In the genomic region with DNA sequence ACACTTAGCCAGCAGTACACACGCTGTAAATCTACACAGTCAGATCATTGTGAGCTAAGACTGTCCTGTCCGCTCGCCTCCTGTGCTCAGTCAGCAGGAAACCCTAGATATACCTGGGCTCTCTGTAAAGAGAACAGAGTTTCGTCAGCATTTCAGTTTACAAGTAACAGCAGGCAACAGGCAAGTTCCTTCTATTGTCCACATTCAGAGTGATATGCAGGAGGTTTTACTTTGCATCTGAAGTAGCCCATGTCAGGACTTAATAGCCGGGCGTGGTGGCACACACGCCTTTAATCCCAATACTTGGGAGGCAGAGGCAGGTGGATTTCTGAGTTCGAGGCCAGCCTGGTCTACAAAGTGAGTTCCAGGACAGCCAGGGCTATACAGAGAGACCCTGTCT, we compare ENCODE assay signal across 25 mouse cellular contexts.
DNase-seq lines count a peak whose midpoint lies in the region; ATAC-seq lines count a peak whose summit lies in the region.
"Had no signal": no experiment of that assay in that cellular context is flagged by ENCODE, and none has a peak within 500 bp of the region (broad histone marks: within the 10 kb centered on the region; RNA-seq: fewer than 3 reads in every experiment).

No protein-coding gene starts in this region.

- H3K4me3 ChIP-seq in heart, embryonic 10.5 days, result no peak overlapping the region
- no peak overlapping the region for H3K4me3 ChIP-seq in forebrain, embryonic 14.5 days (ENCODE audit: low read depth, low read length)

- peaks cover 7% of the 10 kb centered on the region for H3K4me1 ChIP-seq in heart, embryonic 10.5 days
- no peaks in the 10 kb centered on the region for H3K4me1 ChIP-seq in forebrain, embryonic 14.5 days (ENCODE audit: control insufficient read depth, insufficient read depth, low read length)

- H3K36me3 ChIP-seq in heart, embryonic 10.5 days, result no peaks in the 10 kb centered on the region
- no peaks in the 10 kb centered on the region for H3K36me3 ChIP-seq in forebrain, embryonic 14.5 days (ENCODE audit: control insufficient read depth, insufficient read depth, low read length)
- H3K36me3 ChIP-seq: G1E had no signal

- H3K27ac ChIP-seq in heart, embryonic 10.5 days, result no peak overlapping the region
- H3K27ac ChIP-seq in forebrain, embryonic 14.5 days (ENCODE audit: low read depth, low read length), result no peak overlapping the region

- H3K4me2 ChIP-seq in forebrain, embryonic 14.5 days (ENCODE audit: low read length), result no peak overlapping the region

- ATAC-seq in forebrain, embryonic 14.5 days, result no peak
- no peak for ATAC-seq in megakaryocyte progenitor cell, adult 5-6 weeks (replicated peaks; ENCODE audit: poor library complexity)
- ATAC-seq: activated CD4-positive, CD25-positive, alpha-beta regulatory T cell, adult 4 months; CD4-positive, CD25-positive, alpha-beta regulatory T cell, adult 4 months; Patski had no signal

- DNase-seq in heart, embryonic 10.5 days (ENCODE audit: low spot score), result peak; percentile 62
- no peak for DNase-seq in heart, adult 8-10 months (ENCODE audit: low spot score)
- DNase-seq in ES-CJ7 (ENCODE audit: low read depth, low spot score) (peak; percentile 64), R1 (ENCODE audit: low read depth, low spot score) (peak; percentile 66), ZHBTc4 (ENCODE audit: low read depth, low spot score) (peak; percentile 68)
- DNase-seq in kidney, adult 8-10 months, result no peak
- DNase-seq in forebrain, embryonic 14.5 days (ENCODE audit: low spot score), result no peak
- DNase-seq: adrenal gland, adult 2 months; adrenal gland, adult 8-10 months; adrenal gland, postnatal 10 days; adrenal gland, postnatal 14 days; adrenal gland, postnatal 25 days; adrenal gland, postnatal 36 days; B cell, adult 2 months; cerebellum, adult 11 months; cerebellum, adult 11-12 months; cerebellum, adult 18-20 months; cerebellum, adult 2 months; cerebellum, adult 8-10 months had no signal

- 0 out of 2 replicates have a peak, but pooled peaks cover 4% of the 10 kb centered on the region for H3K27me3 ChIP-seq in heart, embryonic 10.5 days (ENCODE audit: insufficient read depth, poor library complexity, severe bottlenecking)
- no peaks in the 10 kb centered on the region for H3K27me3 ChIP-seq in forebrain, embryonic 14.5 days (replicated peaks; ENCODE audit: control insufficient read depth, insufficient read depth, low read length)
- H3K27me3 ChIP-seq: CH12.LX, Patski had no signal

- H3K9ac ChIP-seq in forebrain, embryonic 14.5 days (ENCODE audit: low read length), result no peak overlapping the region

- WGBS in heart, embryonic 10.5 days, result 82% methylated on average over 8 of the region's 8 CpGs
- 89% methylated on average over 8 of the region's 8 CpGs for WGBS in forebrain, embryonic 14.5 days

- no peaks in the 10 kb centered on the region for H3K9me3 ChIP-seq in heart, embryonic 10.5 days
- H3K9me3 ChIP-seq in forebrain, embryonic 14.5 days (replicated peaks; ENCODE audit: control insufficient read depth, low read length), result no peaks in the 10 kb centered on the region
- H3K9me3 ChIP-seq: G1E had no signal

Comparison
In these comparisons a context has a peak if more than half of its experiments do, and no peak if none do; other contexts are left out.
1. DNase-seq: peak in heart, embryonic 10.5 days (single experiment), ES-CJ7 (single experiment), R1 (single experiment) and ZHBTc4 (single experiment); none in heart, adult 8-10 months (single experiment), kidney, adult 8-10 months (0 of 2) and forebrain, embryonic 14.5 days (single experiment).